Mouse (Mus musculus): ENCODE results near the gene Gnaz.

- TF ChIP-seq CTCF (conservative IDR thresholded peaks at IDR 0.05; ENCODE audit: insufficient read depth, insufficient read length, low read depth, low read length) (no peak), POLR2A (IDR thresholded peaks at IDR 0.05; ENCODE audit: low read depth, low read length) (no peak)
Measured at GRCm38 (mm10) chr10:75063301-75063965, 96.5 kb downstream of the Gnaz start.

All from kidney, adult 2 months (tissue).